Mouse (Mus musculus) midbrain, embryonic 11.5 days (tissue): ENCODE measurements around the gene Ctrb1. TPM values are rescaled to one million over a fixed set of nuclear protein-coding genes. Genes with fewer than 3 reads are reported as not detected.
"Not testable (repeated sequence)": the region's sequence is repeated elsewhere in the genome, so short reads cannot be mapped to it uniquely, and the experiment has no call there.

ENCODE experiments used
- ATAC-seq: fragments of 200-750 bp; cut with Nextera tagmentation; 2 replicates; pipeline ENCODE4 v1.8.0; 2017; ENCODE audit warnings: moderate TSS enrichment, moderate library complexity; ENCODE audit not compliant: low FRiP score
- DNase-seq: peaks from one replicate; pipeline ENCODE4 v3.0.0; 2015; ENCODE audit warnings: low spot score; ENCODE audit errors: missing footprints
- H3K27ac ChIP-seq: fragments of 300-500 bp; sonication (generic); 2 replicates; pipeline ENCODE4 v1.5.1; 2014; ENCODE audit warnings: low read depth, low read length
- H3K27me3 ChIP-seq: fragments of 300-500 bp; sonication (generic); 2 replicates; pipeline ENCODE4 v1.6.1; 2014; ENCODE audit warnings: mild to moderate bottlenecking, low read length, moderate library complexity, mixed read lengths; ENCODE audit not compliant: control insufficient read depth, insufficient read depth
- H3K36me3 ChIP-seq: fragments of 300-500 bp; sonication (generic); 2 replicates; pipeline ENCODE4 v1.6.1; 2014; ENCODE audit warnings: mild to moderate bottlenecking, low read length, moderate library complexity, mixed read lengths; ENCODE audit not compliant: control insufficient read depth, insufficient read depth
- H3K4me1 ChIP-seq: fragments of 300-500 bp; sonication (generic); 2 replicates; pipeline ENCODE4 v1.6.1; 2014; ENCODE audit warnings: low read length; ENCODE audit not compliant: control insufficient read depth, insufficient read depth
- H3K4me2 ChIP-seq: fragments of 300-500 bp; sonication (generic); 2 replicates; pipeline ENCODE4 v1.6.1; 2014; ENCODE audit warnings: mild to moderate bottlenecking, moderate library complexity
- H3K4me3 ChIP-seq: fragments of 300-500 bp; sonication (generic); 2 replicates; pipeline ENCODE4 v1.5.1; 2014; ENCODE audit warnings: low read depth, low read length
- H3K9ac ChIP-seq: fragments of 300-500 bp; sonication (generic); 2 replicates; pipeline ENCODE4 v1.6.1; 2014; ENCODE audit warnings: low read length
- H3K9me3 ChIP-seq: fragments of 300-500 bp; sonication (generic); 2 replicates; pipeline ENCODE4 v1.6.1; 2016; ENCODE audit warnings: low read length; ENCODE audit not compliant: control insufficient read depth
- WGBS: fragments of 180-500 bp; shearing (Covaris S2); extraction: QIAGEN DNeasy Blood & Tissue Kit; methylation state at CpG from one replicate; pipeline ENCODE4 v1.1.7; 2014; 5-methylcytosine and 5-hydroxymethylcytosine counted together
- polyA plus RNA-seq: library from polyadenylated mRNA; unstranded; fragments of >200 nt; fragmentation: Nextera tagmentation; extraction: Ambion mirVana; gene quantifications from 2 replicates; pipeline ENCODE4 v1.2.1, GENCODE M21; 2014

The Ctrb1 gene
- polyA plus RNA-seq, 1 experiment from 2014 or later: not detected

GRCm38 (mm10) chr8:111650651-111651050 is 40.2 kb downstream of the Ctrb1 start:
- H3K9me3 ChIP-seq: no peaks in the 10 kb centered on the region
- 73% methylated on average over 3 of the region's 3 CpGs for WGBS

GRCm38 (mm10) chr8:111648834-111649233 is 42.0 kb downstream of the Ctrb1 start:
- Histone ChIP-seq H3K27me3 (no peaks in the 10 kb centered on the region), H3K4me1 (no peaks in the 10 kb centered on the region), H3K4me3 (no peak overlapping the region), H3K36me3 (peaks cover 3% of the 10 kb centered on the region; the same call in 1 of the 2 replicates), H3K9ac (no peak overlapping the region), H3K4me2 (no peak overlapping the region), H3K9me3 (no peaks in the 10 kb centered on the region), H3K27ac (no peak overlapping the region)
- ATAC-seq (no peak), DNase-seq (no peak)
- 66% methylated on average over 2 of the region's 2 CpGs for WGBS

More at GRCm38 (mm10) chr8:111650651-111651050, 40.2 kb downstream of the Ctrb1 start:
- Histone ChIP-seq H3K4me1 (no peaks in the 10 kb centered on the region), H3K9ac (no peak overlapping the region), H3K4me3 (no peak overlapping the region), H3K36me3 (peaks cover 3% of the 10 kb centered on the region; the same call in 1 of the 2 replicates), H3K4me2 (no peak overlapping the region), H3K27me3 (no peaks in the 10 kb centered on the region), H3K27ac (no peak overlapping the region)
- no peak for ATAC-seq
- DNase-seq: no peak

GRCm38 (mm10) chr8:111645715-111646114 is 45.1 kb downstream of the Ctrb1 start:
- no peaks in the 10 kb centered on the region for H3K27me3 ChIP-seq
- H3K4me1 ChIP-seq: peaks cover 4% of the 10 kb centered on the region
- DNase-seq: no peak
- no peak overlapping the region for H3K4me3 ChIP-seq
- peaks cover 3% of the 10 kb centered on the region; the same call in 1 of the 2 replicates for H3K36me3 ChIP-seq
- H3K27ac ChIP-seq: no peak overlapping the region
- no peak overlapping the region for H3K9ac ChIP-seq
- no peak overlapping the region for H3K4me2 ChIP-seq
- ATAC-seq: no peak
- 91% methylated on average over 8 of the region's 8 CpGs for WGBS
- no peaks in the 10 kb centered on the region for H3K9me3 ChIP-seq

GRCm38 (mm10) chr8:111644286-111645051 is 46.3 kb downstream of the Ctrb1 start:
- Histone ChIP-seq H3K9ac (peak overlapping the region; percentile 93; the same call in 1 of the 2 replicates), H3K4me3 (peak overlapping the region; percentile 80), H3K4me2 (peak overlapping the region; percentile 64)
- H3K27me3 ChIP-seq, H3K27ac ChIP-seq, DNase-seq, H3K4me1 ChIP-seq, H3K9me3 ChIP-seq, ATAC-seq, H3K36me3 ChIP-seq: not testable (repeated sequence)
- 81% methylated on average over 12 of the region's 12 CpGs for WGBS

GRCm38 (mm10) chr8:111643264-111644141 is 47.3 kb downstream of the Ctrb1 start, which contains the start of gene Zfp1:
Gene Zfp1, plus strand, starts transcription at chr8:111643401.
- Histone ChIP-seq H3K27ac (peak within 1 kb of the TSS; percentile 71), H3K4me3 (peak within 1 kb of the TSS; percentile 80), H3K9ac (peak within 1 kb of the TSS; percentile 93), H3K4me1 (peaks cover 4% of the 10 kb centered on the region), H3K4me2 (peak within 1 kb of the TSS; percentile 64), H3K9me3 (no peaks in the 10 kb centered on the region), H3K27me3 (no peaks in the 10 kb centered on the region), H3K36me3 (peaks cover 3% of the 10 kb centered on the region; the same call in 1 of the 2 replicates)
- WGBS: under 1% methylated on average over 68 of the region's 75 CpGs
- DNase-seq (peak; percentile 99), ATAC-seq (peak; percentile 98)

GRCm38 (mm10) chr8:111642939-111643263 is 47.9 kb downstream of the Ctrb1 start:
- Histone ChIP-seq H3K27ac (no peak overlapping the region), H3K9me3 (no peaks in the 10 kb centered on the region), H3K9ac (peak overlapping the region; percentile 93), H3K4me3 (peak overlapping the region; percentile 80), H3K4me2 (peak overlapping the region; percentile 64), H3K4me1 (peaks cover 4% of the 10 kb centered on the region), H3K27me3 (no peaks in the 10 kb centered on the region), H3K36me3 (peaks cover 3% of the 10 kb centered on the region; the same call in 1 of the 2 replicates)
- ATAC-seq (peak; percentile 25; the same call in 1 of the 2 replicates), DNase-seq (no peak)
- 13% methylated on average over 5 of the region's 5 CpGs for WGBS

GRCm38 (mm10) chr8:111642496-111642895 is 48.3 kb downstream of the Ctrb1 start:
- peaks cover 3% of the 10 kb centered on the region; the same call in 1 of the 2 replicates for H3K36me3 ChIP-seq
- peak overlapping the region; percentile 93 for H3K9ac ChIP-seq
- no peak for DNase-seq
- H3K27ac ChIP-seq: no peak overlapping the region
- peak overlapping the region; percentile 80 for H3K4me3 ChIP-seq
- H3K27me3 ChIP-seq: no peaks in the 10 kb centered on the region
- peak overlapping the region; percentile 64 for H3K4me2 ChIP-seq
- WGBS: 70% methylated on average over 5 of the region's 5 CpGs
- peaks cover 4% of the 10 kb centered on the region for H3K4me1 ChIP-seq
- ATAC-seq: no peak
- H3K9me3 ChIP-seq: no peaks in the 10 kb centered on the region

- 99% methylated on average over 2 of the region's 2 CpGs for WGBS
- H3K9me3 ChIP-seq: no peaks in the 10 kb centered on the region
Observed at GRCm38 (mm10) chr8:111641064-111641463, 49.7 kb downstream of the Ctrb1 start.

GRCm38 (mm10) chr8:111638086-111638485 is 52.7 kb downstream of the Ctrb1 start:
- ATAC-seq (no peak), DNase-seq (no peak)
- Histone ChIP-seq H3K27me3 (no peaks in the 10 kb centered on the region), H3K27ac (no peak overlapping the region), H3K4me1 (peaks cover 4% of the 10 kb centered on the region), H3K36me3 (no peaks in the 10 kb centered on the region), H3K9me3 (no peaks in the 10 kb centered on the region), H3K4me2 (no peak overlapping the region), H3K4me3 (no peak overlapping the region), H3K9ac (no peak overlapping the region)

More at GRCm38 (mm10) chr8:111641064-111641463, 49.7 kb downstream of the Ctrb1 start:
- H3K4me2 ChIP-seq: no peak overlapping the region
- H3K9ac ChIP-seq: no peak overlapping the region
- ATAC-seq (no peak), DNase-seq (no peak)
- no peaks in the 10 kb centered on the region for H3K36me3 ChIP-seq
- no peak overlapping the region for H3K4me3 ChIP-seq
- peaks cover 4% of the 10 kb centered on the region for H3K4me1 ChIP-seq
- no peak overlapping the region for H3K27ac ChIP-seq
- no peaks in the 10 kb centered on the region for H3K27me3 ChIP-seq
